Mouse (Mus musculus): ENCODE measurements around the gene Prpf38a.

Gene Prpf38a

GRCm38 (mm10) chr4:108578840-108579742, at the start of gene Prpf38a, which contains the start of gene Orc1:
TSS of gene Prpf38a (minus strand) at chr4:108579336.
TSS of gene Orc1 (plus strand) at chr4:108579423.
- in situ Hi-C loops (cut with MboI), result no loop called here

GRCm38 (mm10) chr4:108627066-108627465, 47.9 kb upstream of the Prpf38a start:
- in situ Hi-C loops (cut with MboI), result no loop called here

GRCm38 (mm10) chr4:108621504-108621903, 42.4 kb upstream of the Prpf38a start:
- in situ Hi-C loops (cut with MboI), result no loop called here

GRCm38 (mm10) chr4:108620536-108620935, 41.4 kb upstream of the Prpf38a start:
- in situ Hi-C loops (cut with MboI), result no loop called here

GRCm38 (mm10) chr4:108619587-108620341, 40.6 kb upstream of the Prpf38a start, which contains the start of gene Cc2d1b:
TSS of gene Cc2d1b (plus strand) at chr4:108619940.
- in situ Hi-C loops (cut with MboI), result no loop called here

GRCm38 (mm10) chr4:108619165-108619564, 40.0 kb upstream of the Prpf38a start:
- in situ Hi-C loops (cut with MboI), result no loop called here

- in situ Hi-C loops (cut with MboI), result no loop called here
These were observed 39.5 kb upstream of the Prpf38a start for GRCm38 (mm10) chr4:108618586-108618985.

- in situ Hi-C loops (cut with MboI), result no loop called here
These were observed 31.8 kb upstream of the Prpf38a start for GRCm38 (mm10) chr4:108610935-108611334.

- in situ Hi-C loops (cut with MboI), result no loop called here
These were observed 29.5 kb upstream of the Prpf38a start for GRCm38 (mm10) chr4:108608651-108609050.

- in situ Hi-C loops (cut with MboI), result no loop called here
These were observed 22.7 kb upstream of the Prpf38a start for GRCm38 (mm10) chr4:108601870-108602269.

GRCm38 (mm10) chr4:108598306-108598705, 19.2 kb upstream of the Prpf38a start:
- in situ Hi-C loops (cut with MboI), result no loop called here

GRCm38 (mm10) chr4:108595785-108596184, 16.6 kb upstream of the Prpf38a start:
- in situ Hi-C loops (cut with MboI), result no loop called here

GRCm38 (mm10) chr4:108593376-108593775, 14.2 kb upstream of the Prpf38a start:
- in situ Hi-C loops (cut with MboI), result no loop called here

- in situ Hi-C loops (cut with MboI), result no loop called here
These were observed 741 bp upstream of the Prpf38a start for GRCm38 (mm10) chr4:108579743-108580411.

GRCm38 (mm10) chr4:108572644-108573043, 6.5 kb downstream of the Prpf38a start:
- in situ Hi-C loops (cut with MboI), result no loop called here

- in situ Hi-C loops (cut with MboI), result no loop called here
These were observed 14.1 kb downstream of the Prpf38a start for GRCm38 (mm10) chr4:108565026-108565425.

GRCm38 (mm10) chr4:108539701-108540100, 39.4 kb downstream of the Prpf38a start:
- in situ Hi-C loops (cut with MboI), result no loop called here
